ENCODE assay signal across 30 mouse cellular contexts in genomic region chr12:111507962-111508361, GRCm38 (mm10). TPM values are rescaled to one million over a fixed set of nuclear protein-coding genes. Genes with fewer than 3 reads are reported as not detected.
A peak's percentile ranks its signal among the peaks of the same experiment; 100 is the strongest.
DNase-seq lines count a peak whose midpoint lies in the region; ATAC-seq and TF ChIP-seq lines count a peak whose summit lies in the region.
"Had no signal": no experiment of that assay in that cellular context is flagged by ENCODE, and none has a peak within 500 bp of the region (broad histone marks: within the 10 kb centered on the region; RNA-seq: fewer than 3 reads in every experiment).

No protein-coding gene starts in this region.

- peak; percentile 47 for DNase-seq in adrenal gland, postnatal 14 days
- no peak for DNase-seq in adrenal gland, adult 18-20 months (ENCODE audit: low spot score in 2 of 2)
- peak; percentile 48 to 60 for DNase-seq in adrenal gland, postnatal 36 days
- peak; percentile 30 for DNase-seq in retina, postnatal 1 day
- DNase-seq in right cerebral cortex, postnatal 36 days (ENCODE audit: low spot score in 2 of 2): no peak
- DNase-seq in thymus, adult 2 months: no peak
- DNase-seq: cerebellum, adult 2 months; cerebellum, postnatal 14 days; forebrain, postnatal 0 days; heart, adult 2 months; heart, postnatal 4 days; kidney, adult 8-10 months; layer of hippocampus, adult 9-11 months; right cerebral cortex, postnatal 14 days; spleen, adult 18-20 months; thymus, postnatal 25 days had no signal

- ATAC-seq in erythroid progenitor cell, adult 5-6 weeks (replicated peaks; ENCODE audit: low FRiP score, poor library complexity, severe bottlenecking): peak; percentile 45; the same call in 1 of the 2 replicates
- ATAC-seq: forebrain, postnatal 0 days; intestine, embryonic 16.5 days; midbrain, embryonic 16.5 days; Patski had no signal

- no peak for TF ChIP-seq CTCF in thymus, adult 2 months (IDR thresholded peaks at IDR 0.05; ENCODE audit: borderline replicate concordance, control insufficient read depth, extremely low read depth, insufficient read depth, low read length, poor library complexity)

- no peak overlapping the region for H3K4me3 ChIP-seq in thymus, adult 2 months (ENCODE audit: control insufficient read depth, insufficient read depth, low read length)
- H3K4me3 ChIP-seq: heart, adult 2 months; heart, embryonic 12.5 days; hindbrain, embryonic 13.5 days; limb, embryonic 10.5 days; limb, embryonic 15.5 days; lung, embryonic 15.5 days; midbrain, embryonic 10.5 days had no signal

- no peaks in the 10 kb centered on the region; the same call in 1 of the 2 replicates for H3K27me3 ChIP-seq in thymus, adult 2 months (ENCODE audit: control insufficient read depth, insufficient read depth, low read length)
- H3K27me3 ChIP-seq: limb, embryonic 15.5 days; lung, embryonic 15.5 days; Patski had no signal

- no peaks in the 10 kb centered on the region for H3K36me3 ChIP-seq in thymus, adult 2 months (ENCODE audit: control insufficient read depth, insufficient read depth, low read length)
- H3K36me3 ChIP-seq: heart, embryonic 12.5 days; hindbrain, embryonic 13.5 days; limb, embryonic 10.5 days; limb, embryonic 15.5 days; lung, embryonic 15.5 days; midbrain, embryonic 10.5 days had no signal

- no peak for TF ChIP-seq POLR2A in thymus, adult 2 months (IDR thresholded peaks at IDR 0.05; ENCODE audit: control insufficient read depth, extremely low read depth, insufficient read depth, low read length, poor library complexity)

- H3K27ac ChIP-seq in thymus, adult 2 months (ENCODE audit: control insufficient read depth, insufficient read depth, low read length): no peak overlapping the region
- H3K27ac ChIP-seq: heart, adult 2 months; hindbrain, embryonic 13.5 days; kidney, postnatal 0 days; limb, embryonic 10.5 days; limb, embryonic 15.5 days; lung, embryonic 15.5 days; midbrain, embryonic 10.5 days had no signal

- WGBS in thymus, adult 2 months: 90% methylated on average over 10 of the region's 10 CpGs

- H3K4me1 ChIP-seq in thymus, adult 2 months (replicated peaks; ENCODE audit: control insufficient read depth, insufficient read depth, low read length): 0 out of 2 replicates have a peak, but pooled peaks cover 3% of the 10 kb centered on the region
- H3K4me1 ChIP-seq: heart, embryonic 12.5 days; hindbrain, embryonic 13.5 days had no signal

RNA-seq across cellular contexts. Expression of gene Gm266, which starts 22.3 kb away (rescaled TPM):
- 0.60 TPM in 1 of 2 replicates, not detected in the other for total RNA-seq in adrenal gland, postnatal 14 days (2021)
- not detected for total RNA-seq in adrenal gland, adult 18-20 months (2021)
- under 1 TPM in 1 of 2 experiments, not detected in 1; 0.53 TPM for total RNA-seq in adrenal gland, postnatal 36 days (2021)
- total RNA-seq in erythroid progenitor cell, adult 5-6 weeks (2015; ENCODE audit: low replicate concordance): 1.8 TPM in 1 of 2 replicates, not detected in the other
- total RNA-seq in erythroid progenitor cell, adult 5-6 weeks (2017; ENCODE audit: low replicate concordance): not detected in 2 replicates
- polyA plus RNA-seq in thymus, adult 2 months (2012; rRNA removed): 1.4 and 1.8 TPM in 2 replicates
- total RNA-seq: megakaryocyte progenitor cell, adult 5-6 weeks; MEL; neutrophil, adult 5-6 weeks had no signal

RNA-seq across cellular contexts. Expression of gene Eif5, which starts 29.9 kb away (rescaled TPM):
- total RNA-seq in adrenal gland, postnatal 14 days (2021): 334 and 370 TPM in 2 replicates
- total RNA-seq in adrenal gland, adult 18-20 months (2021): 100 to 1,000 TPM; 393 to 425 TPM
- total RNA-seq in adrenal gland, postnatal 36 days (2021): 100 to 1,000 TPM; 309 to 376 TPM
- 265 and 296 TPM in 2 replicates for total RNA-seq in erythroid progenitor cell, adult 5-6 weeks (2015; ENCODE audit: low replicate concordance)
- 240 and 253 TPM in 2 replicates for total RNA-seq in erythroid progenitor cell, adult 5-6 weeks (2017; ENCODE audit: low replicate concordance)
- 88.0 and 124 TPM in 2 replicates for polyA plus RNA-seq in thymus, adult 2 months (2012; rRNA removed)

Comparison
In these comparisons a context has a peak if more than half of its experiments do, and no peak if none do; other contexts are left out.
1. DNase-seq: peak in adrenal gland, postnatal 14 days (single experiment), adrenal gland, postnatal 36 days (2 of 2) and retina, postnatal 1 day (single experiment); none in adrenal gland, adult 18-20 months (0 of 2), right cerebral cortex, postnatal 36 days (0 of 2) and thymus, adult 2 months (single experiment).